Mouse (Mus musculus) bone marrow macrophage, adult 2 months (primary cell): ENCODE data around the gene Uckl1.

Experiments
- CTCF ChIP-seq: IDR thresholded peaks from 2 replicates; pipeline ENCODE4 v1.5.1; 2012; ENCODE audit warnings: low read depth, mild to moderate bottlenecking, low read length, moderate library complexity
- POLR2A ChIP-seq: IDR thresholded peaks from 2 replicates; pipeline ENCODE4 v1.6.1; 2012; ENCODE audit warnings: mild to moderate bottlenecking, low read depth, low read length, borderline replicate concordance

DNA sequence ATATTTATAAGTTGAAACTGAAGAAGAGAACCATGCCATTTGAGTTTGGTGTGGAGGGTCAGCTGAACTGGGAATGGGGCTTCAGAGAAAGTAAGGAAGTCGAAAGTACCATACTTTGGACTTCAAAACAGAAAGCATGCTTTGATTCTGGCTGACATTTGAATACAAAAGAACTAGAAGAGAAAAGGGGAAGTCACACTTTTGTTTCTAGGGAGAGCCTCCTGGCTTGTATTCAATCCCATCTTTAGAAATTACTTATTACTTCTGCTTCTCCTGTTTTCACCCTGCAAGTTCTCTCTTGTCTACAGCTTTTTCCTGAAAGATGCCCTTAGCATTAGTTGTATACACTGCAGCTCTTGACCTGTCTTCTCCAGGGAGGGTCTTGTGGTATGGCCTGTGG is 36.5 kb downstream of the Uckl1 start:
- TF ChIP-seq CTCF = no peak
- TF ChIP-seq POLR2A = no peak
